Mouse (Mus musculus): ENCODE data around the gene Phrf1.

Phrf1 gene

DNA sequence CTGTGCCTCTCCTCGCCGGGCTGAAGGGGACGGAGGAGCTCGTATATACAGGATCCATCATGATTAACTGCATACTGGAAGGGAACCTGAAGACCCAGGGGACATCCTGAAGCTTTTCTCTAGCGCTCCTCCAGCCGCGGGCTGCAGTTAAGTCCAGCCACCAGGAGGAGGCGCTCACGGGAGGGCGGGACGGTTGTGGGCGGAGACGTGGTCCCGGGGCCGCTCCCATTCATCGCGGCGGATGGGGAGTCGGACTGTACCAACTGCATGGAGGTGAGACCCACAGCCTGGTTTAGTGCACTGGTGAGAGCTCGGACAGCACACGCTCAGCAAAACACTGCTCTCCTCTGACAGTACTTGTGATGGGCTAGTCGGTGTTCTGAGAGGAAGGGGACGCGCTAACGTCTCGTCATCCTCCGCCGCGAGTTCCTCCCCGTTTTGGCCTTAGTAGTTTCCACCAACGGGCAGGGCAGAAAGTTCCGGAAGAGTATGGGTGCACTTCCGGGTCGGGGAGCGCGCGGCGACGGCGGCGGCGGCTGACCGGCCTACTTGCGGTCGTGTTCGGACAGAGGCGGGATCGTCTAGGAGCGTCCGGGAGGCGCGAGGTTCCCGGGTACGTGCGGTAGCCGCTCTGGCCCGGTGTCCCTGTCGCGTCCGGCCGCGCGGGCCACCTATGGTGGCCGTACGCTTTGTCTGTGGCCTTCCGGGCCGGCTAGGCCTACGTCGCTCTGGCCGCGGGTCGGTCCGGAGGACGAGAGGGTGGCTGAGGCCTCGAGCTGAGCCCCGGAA is at the start of gene Phrf1:
Gene Phrf1, plus strand, starts transcription at position 506 of the 789 bp plus-strand sequence.
- in situ Hi-C loops (cut with MboI; ENCODE audit: unreplicated experiment in 2 of 2): no loop called here

DNA sequence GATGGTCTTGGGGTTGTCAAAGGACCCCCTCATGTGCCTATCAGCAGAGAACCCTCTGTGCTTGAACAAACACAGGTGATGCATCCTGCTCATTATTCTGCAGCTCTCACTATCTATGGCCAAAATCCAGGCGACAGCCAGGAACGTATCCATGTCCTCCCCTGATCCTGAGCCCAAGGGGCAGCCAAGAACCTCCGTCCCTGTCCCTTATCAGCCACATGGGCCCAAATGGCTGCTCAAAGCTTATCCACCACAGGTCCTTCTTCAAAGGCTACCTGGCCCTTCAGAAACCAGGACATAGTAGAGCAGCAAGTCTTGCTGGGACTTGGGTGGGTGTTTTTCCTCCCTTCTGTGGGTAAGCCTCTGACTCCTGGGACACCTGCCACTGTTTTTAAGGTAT is 40.4 kb upstream of the Phrf1 start:
- in situ Hi-C loops (cut with MboI; ENCODE audit: unreplicated experiment in 2 of 2): loop anchor here in 1 of 2 experiments (25.0 kb wide), 1 partner anchor 226 kb away; the partner anchor contains the start of genes Gm45717, Ifitm1, Ifitm2 and Ifitm5

DNA sequence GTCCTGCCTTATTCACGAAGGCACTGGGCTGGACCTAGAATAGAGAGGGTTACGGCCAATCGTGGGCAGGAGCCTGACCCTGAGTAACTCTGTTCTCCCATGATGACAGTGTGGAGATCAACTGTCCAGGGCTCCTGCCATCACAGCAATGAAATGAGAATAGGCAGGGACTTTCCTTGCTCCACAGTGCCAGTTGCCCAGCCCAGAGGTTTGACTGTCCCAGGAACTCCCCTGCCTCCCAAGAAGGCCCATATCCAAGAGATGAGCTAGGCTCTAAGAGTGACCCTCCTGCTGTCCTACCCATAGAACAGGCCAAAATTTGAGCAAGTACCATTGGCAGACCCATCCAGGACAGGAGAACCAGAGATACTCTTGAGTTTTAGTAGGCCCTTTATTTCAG is 39.9 kb upstream of the Phrf1 start:
- in situ Hi-C loops (cut with MboI; ENCODE audit: unreplicated experiment in 2 of 2): loop anchor here in 1 of 2 experiments (25.0 kb wide), 1 partner anchor 226 kb away; the partner anchor contains the start of genes Gm45717, Ifitm1, Ifitm2 and Ifitm5

DNA sequence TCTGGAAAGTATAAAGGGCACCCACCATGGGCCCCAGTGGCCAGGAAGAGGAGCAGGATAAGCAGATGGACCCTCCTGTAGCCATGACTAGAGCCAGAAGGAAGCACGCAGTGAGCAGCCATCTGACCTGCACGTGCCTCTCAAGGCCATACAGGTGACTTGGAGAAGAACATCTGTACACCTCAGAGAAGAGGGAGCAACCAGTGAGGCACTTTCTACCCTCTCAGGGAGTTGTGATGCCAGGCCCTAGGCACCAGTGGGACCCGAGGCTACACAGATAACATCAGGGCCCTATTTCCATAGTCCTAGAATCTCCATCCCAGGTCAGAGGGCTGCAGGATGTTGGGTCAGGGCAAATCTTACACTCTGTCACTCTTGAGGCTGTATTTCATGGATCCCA is 38.4 kb upstream of the Phrf1 start:
- in situ Hi-C loops (cut with MboI; ENCODE audit: unreplicated experiment in 2 of 2): loop anchor here in 1 of 2 experiments (25.0 kb wide), 1 partner anchor 228 kb away; the partner anchor contains the start of genes Gm45717, Ifitm1, Ifitm2 and Ifitm5

DNA sequence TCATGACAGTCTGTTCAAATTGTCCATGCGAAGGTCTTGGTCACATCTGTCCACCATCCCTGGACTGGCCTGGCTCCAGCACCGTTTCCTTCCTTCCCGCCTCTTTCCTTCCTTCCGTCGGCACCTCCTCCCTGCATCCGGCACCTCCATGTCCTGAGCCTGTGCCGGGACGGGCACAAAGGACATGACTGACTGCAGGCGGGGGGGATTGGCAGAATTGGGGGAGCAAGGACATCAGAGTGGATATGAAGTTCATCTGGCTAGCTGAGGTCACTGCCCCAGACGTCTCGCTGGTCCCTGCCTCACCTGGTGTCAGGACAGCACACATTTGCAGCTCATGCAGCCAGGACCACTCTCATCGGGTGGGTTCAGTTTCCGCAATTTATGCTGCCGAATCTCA is 37.5 kb upstream of the Phrf1 start:
- in situ Hi-C loops (cut with MboI; ENCODE audit: unreplicated experiment in 2 of 2): loop anchor here in 1 of 2 experiments (25.0 kb wide), 1 partner anchor 229 kb away; the partner anchor contains the start of genes Gm45717, Ifitm1, Ifitm2 and Ifitm5

DNA sequence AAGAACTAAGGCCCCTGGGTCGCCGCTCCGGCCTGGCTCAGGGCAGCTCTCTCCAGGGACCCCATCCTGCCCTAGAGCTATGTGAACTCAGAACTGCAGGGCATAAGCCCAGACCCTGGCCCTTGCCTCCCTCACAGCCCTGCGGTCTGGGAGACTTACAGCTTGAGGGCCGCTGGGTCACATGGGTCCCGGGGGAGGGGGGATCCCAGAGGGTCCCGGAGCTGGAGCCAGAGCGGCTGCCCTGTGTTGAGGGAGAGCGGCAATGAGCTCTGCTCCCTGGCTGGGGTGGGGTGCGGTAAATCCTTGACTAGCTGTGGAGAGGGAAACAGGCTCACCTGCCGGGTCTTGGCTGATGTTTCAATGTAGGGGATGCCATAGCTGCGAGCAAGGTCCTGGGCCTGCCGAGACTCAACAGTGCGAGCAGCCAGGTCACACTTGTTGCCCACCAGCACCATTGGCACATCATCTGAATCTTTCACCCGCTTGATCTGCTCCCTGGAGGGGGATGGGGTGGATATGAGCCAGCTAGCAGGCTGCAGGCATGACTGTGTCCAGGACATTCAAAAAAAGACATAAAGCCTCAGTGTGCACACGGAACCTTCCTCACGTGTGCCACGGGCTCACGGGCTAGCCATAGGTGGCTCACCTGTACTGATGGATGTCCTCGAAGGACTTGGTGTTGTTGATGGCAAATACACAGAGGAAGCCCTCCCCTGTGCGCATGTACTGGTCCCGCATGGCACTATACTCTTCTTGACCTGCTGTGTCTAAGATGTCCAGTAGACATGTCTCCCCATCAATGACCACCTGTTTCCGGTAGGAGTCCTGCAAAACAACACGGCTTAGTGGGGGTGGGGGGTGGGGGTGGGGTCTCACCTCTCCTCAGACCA is 36.5 kb upstream of the Phrf1 start:
- in situ Hi-C loops (cut with MboI; ENCODE audit: unreplicated experiment in 2 of 2): loop anchor here in 1 of 2 experiments (25.0 kb wide), 1 partner anchor 230 kb away; the partner anchor contains the start of genes Gm45717, Ifitm1, Ifitm2 and Ifitm5

DNA sequence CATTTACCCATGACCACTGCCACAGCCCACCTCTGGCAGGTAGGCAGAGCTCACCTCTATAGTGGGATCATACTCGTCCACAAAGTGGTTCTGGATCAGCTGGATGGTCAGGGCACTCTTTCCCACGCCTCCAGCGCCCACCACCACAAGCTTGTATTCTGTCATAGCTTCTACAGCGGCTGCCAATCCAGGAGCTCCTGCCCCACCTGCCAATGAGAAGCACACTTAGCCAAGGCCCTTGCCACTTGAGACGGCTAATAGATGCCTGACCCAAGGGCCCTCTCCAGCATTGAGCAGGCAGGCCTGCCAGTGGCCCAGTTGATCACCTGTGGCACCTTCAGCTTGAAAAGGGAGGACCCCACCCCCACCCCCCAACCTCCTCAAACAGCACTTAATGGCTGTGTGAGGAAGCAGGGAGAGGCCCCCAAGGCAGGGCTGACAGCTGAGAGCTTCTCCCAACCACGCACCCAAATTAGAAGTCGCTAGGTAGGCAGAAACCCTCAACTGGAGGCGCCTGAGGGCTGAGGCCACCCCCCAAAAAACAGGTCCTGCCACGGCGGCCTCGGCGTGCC is 35.7 kb upstream of the Phrf1 start:
- in situ Hi-C loops (cut with MboI; ENCODE audit: unreplicated experiment in 2 of 2): loop anchor here in 1 of 2 experiments (25.0 kb wide), 1 partner anchor 231 kb away; the partner anchor contains the start of genes Gm45717, Ifitm1, Ifitm2 and Ifitm5

DNA sequence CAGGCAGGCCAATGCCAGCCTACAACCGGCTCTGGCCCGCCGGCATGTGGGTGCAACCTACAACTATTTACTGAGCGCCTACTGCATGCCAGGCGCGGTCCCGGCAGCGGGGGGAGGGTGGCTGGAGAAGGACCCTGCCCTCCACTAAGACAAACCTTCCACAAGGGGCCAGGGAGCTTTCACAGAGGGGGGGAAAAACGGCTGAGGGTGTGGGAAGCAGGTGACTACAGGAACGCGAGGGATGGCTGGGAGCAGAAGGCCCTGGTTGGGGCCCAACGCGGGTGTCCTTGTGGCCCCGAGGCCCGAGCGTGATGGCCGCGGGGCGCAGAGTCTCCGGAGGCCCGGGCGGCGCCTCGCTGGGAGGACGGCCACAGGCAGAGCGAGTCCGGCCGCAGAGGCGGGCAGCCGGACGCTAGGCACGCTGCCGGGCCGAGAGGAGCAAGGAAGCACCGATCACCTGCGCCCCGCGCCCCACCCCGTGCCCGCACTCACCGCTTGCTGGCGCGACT is 35.2 kb upstream of the Phrf1 start:
- in situ Hi-C loops (cut with MboI; ENCODE audit: unreplicated experiment in 2 of 2): loop anchor here in 1 of 2 experiments (25.0 kb wide), 1 partner anchor 231 kb away; the partner anchor contains the start of genes Gm45717, Ifitm1, Ifitm2 and Ifitm5

DNA sequence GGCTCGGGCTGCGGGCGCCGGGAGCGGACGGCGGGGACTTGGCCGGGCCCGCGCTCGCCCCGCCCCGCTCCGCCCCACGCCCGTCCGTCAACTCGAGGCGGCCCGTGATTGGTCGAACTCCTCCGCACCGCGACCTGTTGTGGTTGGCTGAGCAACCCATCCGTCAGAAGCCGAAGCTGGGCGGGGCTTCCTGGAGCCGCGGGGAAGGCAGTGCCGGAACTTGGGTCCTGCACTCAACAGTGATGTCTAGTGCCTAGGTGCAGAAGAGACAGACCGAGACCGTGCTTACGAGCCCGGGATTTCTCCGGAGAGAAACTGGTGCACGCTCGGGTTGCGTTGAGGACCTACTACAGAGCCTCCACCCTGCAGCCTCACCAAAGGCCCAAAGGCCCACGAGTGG is 34.6 kb upstream of the Phrf1 start, which contains the start of the genes Hras and Lrrc56:
Gene Hras, minus strand, starts transcription at position 58 of the 400 bp plus-strand sequence.
Gene Lrrc56, plus strand, starts transcription at position 210 of the 400 bp plus-strand sequence.
- in situ Hi-C loops (cut with MboI; ENCODE audit: unreplicated experiment in 2 of 2): loop anchor here in 1 of 2 experiments (25.0 kb wide), 1 partner anchor 232 kb away; the partner anchor contains the start of genes Gm45717, Ifitm1, Ifitm2 and Ifitm5

DNA sequence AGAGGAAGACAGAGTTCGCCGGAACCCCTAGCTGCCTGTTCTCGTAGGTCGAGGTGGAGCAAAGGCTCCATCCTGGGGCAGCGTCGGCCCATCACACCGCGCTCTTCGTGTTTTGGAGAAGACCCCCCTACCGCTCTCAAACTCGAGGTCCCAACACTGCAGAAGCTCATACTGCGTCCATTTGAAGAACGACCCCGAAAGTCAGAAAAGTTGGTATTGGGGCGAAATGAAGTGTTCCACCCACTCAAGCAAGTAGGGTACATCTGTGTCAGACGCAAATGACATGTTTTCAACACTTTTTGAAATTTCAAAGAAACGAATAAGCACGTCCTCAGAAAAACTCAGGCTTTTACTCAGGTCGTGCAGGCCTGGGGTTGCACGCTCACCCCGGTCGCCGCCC is 34.2 kb upstream of the Phrf1 start:
- in situ Hi-C loops (cut with MboI; ENCODE audit: unreplicated experiment in 2 of 2): loop anchor here in 1 of 2 experiments (25.0 kb wide), 1 partner anchor 232 kb away; the partner anchor contains the start of genes Gm45717, Ifitm1, Ifitm2 and Ifitm5

DNA sequence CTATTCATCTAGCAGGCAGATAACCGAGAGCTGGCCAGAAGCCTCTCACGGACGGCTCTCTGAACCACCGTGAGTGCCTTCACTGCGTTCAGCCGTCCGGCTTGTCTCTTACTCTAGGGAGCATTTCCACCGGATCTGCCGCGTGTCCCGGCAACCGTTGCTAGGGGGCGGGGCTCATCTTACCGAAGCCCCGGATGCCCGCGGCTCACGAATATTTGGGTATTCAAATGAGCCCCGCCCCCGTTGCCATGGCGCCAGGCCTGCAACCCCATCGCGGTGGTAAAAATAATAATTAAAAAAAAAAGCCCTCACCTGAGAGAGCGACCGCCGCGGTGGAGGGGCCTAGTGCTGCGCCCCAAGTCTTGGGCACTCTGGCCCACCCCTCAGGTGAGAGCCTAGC is 33.8 kb upstream of the Phrf1 start:
- in situ Hi-C loops (cut with MboI; ENCODE audit: unreplicated experiment in 2 of 2): loop anchor here in 1 of 2 experiments (25.0 kb wide), 1 partner anchor 233 kb away; the partner anchor contains the start of genes Gm45717, Ifitm1, Ifitm2 and Ifitm5

DNA sequence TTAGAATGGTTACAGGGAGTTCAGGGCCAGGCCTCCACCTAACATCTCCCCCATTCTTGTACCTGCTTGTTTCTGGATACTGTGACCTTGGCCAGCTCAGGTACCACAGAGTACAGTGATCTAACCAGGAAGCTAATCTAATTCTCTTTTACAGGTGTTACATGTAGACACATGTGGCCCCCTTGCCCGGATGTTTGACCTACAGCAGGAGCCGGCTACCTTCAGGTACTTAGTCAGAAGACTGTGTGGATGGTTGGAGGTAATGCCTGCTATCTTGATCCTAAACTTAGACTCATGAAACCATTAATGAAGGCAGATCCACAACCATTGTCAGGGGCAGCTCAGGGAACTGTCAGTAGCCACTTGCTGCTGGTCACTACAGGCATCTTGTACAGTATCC is 32.8 kb upstream of the Phrf1 start:
- in situ Hi-C loops (cut with MboI; ENCODE audit: unreplicated experiment in 2 of 2): loop anchor here in 1 of 2 experiments (25.0 kb wide), 1 partner anchor 233 kb away; the partner anchor contains the start of genes Gm45717, Ifitm1, Ifitm2 and Ifitm5

DNA sequence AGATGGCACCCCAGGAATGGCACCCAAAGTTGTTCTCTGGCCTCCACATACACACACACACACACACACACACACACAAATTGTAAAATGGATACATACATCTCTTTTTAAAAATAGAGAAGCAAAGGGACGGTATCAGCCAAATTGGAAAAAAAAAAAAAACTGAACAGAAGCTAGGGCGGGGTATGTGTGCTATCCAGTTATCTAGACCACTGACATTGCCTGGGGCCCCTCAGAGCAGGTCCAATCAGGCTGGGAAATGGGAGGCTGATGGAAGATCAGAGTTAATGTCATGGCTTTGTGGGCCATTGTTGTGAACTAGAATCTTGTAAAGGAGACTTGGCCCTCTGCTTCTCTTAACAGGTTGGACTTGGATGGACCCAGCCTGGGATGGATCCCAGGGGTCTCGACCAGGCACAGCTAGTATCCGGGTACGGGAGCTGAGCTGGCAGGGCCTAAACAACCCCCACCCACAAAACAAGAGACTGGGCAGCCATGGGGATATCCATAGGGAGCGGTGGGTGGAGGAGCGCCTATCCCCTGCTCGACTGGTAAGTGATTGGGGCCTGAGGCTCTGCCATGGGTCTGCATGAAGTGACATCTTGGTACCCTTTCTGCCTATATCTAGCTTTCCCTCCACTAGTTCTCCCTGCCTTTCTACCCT is 31.8 kb upstream of the Phrf1 start:
- in situ Hi-C loops (cut with MboI; ENCODE audit: unreplicated experiment in 2 of 2): loop anchor here in 1 of 2 experiments (25.0 kb wide), 1 partner anchor 234 kb away; the partner anchor contains the start of genes Gm45717, Ifitm1, Ifitm2 and Ifitm5

DNA sequence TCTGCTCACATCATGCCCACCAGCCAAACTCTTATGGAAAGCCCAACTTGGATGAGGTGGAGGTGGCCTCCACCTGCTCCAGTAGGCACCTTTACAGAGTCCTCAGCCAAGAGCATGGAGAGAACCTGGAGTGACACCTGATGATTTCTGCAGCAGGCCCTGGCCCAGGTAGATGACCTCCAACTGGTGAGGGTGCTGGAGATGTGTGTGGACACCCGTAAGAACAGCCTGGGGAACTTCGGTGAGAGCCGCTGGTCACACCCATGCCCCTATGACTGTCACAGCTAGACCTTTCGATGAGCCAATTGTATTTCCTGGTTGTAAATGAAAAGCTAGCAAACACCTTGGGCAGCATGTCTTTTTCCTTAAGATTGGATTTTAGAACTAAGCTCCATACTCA is 30.5 kb upstream of the Phrf1 start:
- in situ Hi-C loops (cut with MboI; ENCODE audit: unreplicated experiment in 2 of 2): loop anchor here in 1 of 2 experiments (25.0 kb wide), 1 partner anchor 236 kb away; the partner anchor contains the start of genes Gm45717, Ifitm1, Ifitm2 and Ifitm5

DNA sequence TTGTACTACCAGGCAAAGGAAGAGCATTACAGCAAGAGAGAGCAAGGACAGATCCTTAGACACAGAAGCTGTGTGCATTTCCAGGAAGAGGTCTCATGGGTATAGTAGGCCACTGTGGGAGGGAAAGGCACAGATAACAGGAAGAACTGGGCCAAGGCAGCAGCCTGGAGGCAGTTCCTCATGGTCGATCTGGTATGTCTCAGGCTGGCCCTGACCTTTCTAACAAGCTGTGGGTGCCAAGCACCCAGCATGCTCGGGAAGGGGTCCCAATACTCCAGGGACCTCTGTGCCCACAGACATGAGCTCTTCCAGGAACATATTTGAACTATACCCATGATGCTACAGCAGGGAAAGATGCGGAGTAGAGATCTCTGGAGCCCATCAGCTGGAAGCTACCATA is 24.0 kb upstream of the Phrf1 start:
- in situ Hi-C loops (cut with MboI; ENCODE audit: unreplicated experiment in 2 of 2): no loop called here

DNA sequence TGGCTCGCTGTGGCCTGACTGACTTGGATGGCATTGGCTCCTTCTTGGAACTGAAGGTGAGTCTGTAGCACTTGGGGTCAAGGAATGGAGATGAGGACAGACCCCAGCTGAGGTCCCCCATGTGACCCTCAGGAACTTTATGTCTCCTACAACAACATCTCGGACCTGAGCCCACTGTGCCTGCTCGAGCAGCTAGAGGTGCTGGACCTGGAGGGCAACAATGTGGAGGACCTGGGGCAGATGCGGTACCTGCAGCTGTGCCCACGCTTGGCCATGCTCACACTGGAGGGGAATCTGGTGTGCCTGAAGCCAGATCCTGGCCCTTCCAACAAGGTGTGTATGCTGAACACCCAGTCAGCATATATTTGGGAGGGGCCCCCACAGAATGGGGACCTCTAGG is 23.1 kb upstream of the Phrf1 start:
- in situ Hi-C loops (cut with MboI; ENCODE audit: unreplicated experiment in 2 of 2): no loop called here

DNA sequence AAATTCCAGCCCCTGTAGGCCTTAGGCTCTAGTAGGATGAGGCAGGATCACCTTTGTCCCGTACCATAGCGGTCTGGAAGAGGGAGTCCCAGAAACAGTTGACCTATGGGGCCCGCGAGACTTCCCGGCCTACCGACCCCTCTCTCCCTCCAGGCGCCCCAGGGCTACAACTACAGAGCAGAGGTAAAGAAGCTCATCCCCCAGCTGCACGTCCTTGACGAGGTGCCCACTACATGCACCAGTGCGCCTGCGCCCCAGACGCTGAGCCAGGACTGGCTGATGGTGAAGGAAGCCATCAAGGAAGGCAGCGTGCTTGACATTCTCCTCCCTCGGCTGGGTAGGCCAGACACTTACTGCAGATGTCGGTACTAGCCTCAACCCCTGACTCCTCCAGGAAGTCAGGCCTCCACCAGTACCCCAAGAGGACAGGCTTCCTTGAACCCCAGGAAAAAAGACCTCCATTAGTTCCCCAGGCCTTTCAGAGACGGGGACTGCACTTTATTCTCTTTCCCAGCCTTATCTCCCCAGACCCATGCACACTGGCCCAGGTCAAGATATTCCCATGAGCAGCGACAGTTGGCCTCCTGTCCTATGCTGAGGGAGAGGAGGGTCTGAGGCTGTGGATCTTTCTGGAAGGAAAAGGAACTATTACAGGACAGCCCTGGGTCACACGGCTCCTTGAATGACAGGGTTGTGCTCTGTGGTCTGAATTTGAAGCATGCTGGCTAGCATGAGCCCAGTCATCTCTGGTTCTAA is 22.2 kb upstream of the Phrf1 start:
- in situ Hi-C loops (cut with MboI; ENCODE audit: unreplicated experiment in 2 of 2): no loop called here

DNA sequence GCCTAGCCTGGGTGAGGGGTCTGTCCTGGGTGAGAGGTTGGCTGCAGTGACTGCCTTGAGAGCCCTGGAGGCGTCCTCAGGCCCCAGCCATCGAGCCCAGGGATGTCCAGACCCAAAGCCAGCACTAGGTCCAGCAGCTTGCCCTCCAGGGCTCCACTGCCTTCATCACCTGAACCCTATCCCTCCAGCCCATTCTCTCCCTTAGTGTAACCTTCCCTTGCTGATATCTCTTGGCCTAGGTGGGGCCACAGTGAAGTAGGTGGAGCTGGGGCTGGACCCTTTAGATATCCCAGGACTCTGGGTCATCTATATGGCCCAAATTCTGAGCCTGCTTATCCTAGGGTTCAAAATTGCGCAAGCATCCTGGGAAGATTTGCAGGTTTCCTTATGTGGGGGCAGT is 19.1 kb upstream of the Phrf1 start:
- in situ Hi-C loops (cut with MboI; ENCODE audit: unreplicated experiment in 2 of 2): no loop called here

Data from v-Abl transformed pro-B cells (cell line).